Mouse (Mus musculus) ES-E14 (cell line): ENCODE measurements around the gene Ube2k. TPM values are rescaled to one million over a fixed set of nuclear protein-coding genes. Genes with fewer than 3 reads are reported as not detected.

Experiments used
- DNase-seq: peaks from one replicate; pipeline ENCODE4 v3.0.0-alpha.2; 2013; ENCODE audit warnings: low read depth, low spot score
- H3K27ac ChIP-seq: 2 replicates; pipeline ENCODE4 v1.5.1; 2012; ENCODE audit warnings: low read depth, mild to moderate bottlenecking, low read length, moderate library complexity, mixed read lengths; ENCODE audit not compliant: poor library complexity, insufficient read depth, severe bottlenecking
- H3K36me3 ChIP-seq: 2 replicates; pipeline ENCODE4 v1.6.1; 2012; ENCODE audit warnings: mild to moderate bottlenecking, low read length, moderate library complexity, mixed read lengths; ENCODE audit not compliant: control insufficient read depth, poor library complexity, insufficient read depth, severe bottlenecking
- H3K4me1 ChIP-seq, 2 experiments: fragments of 150-350 bp in 1 of 2; sonication (generic) in 1 of 2; 2 replicates each; pipeline ENCODE4 v1.6.1; 2012; ENCODE audit warnings: low read length in 2 of 2, mild to moderate bottlenecking in 1 of 2, mixed read lengths in 1 of 2; ENCODE audit not compliant: control insufficient read depth in 2 of 2, insufficient read depth in 2 of 2, poor library complexity in 1 of 2
- H3K4me3 ChIP-seq, 2 experiments: fragments of 150-350 bp in 1 of 2; sonication (generic) in 1 of 2; 2 replicates each; pipeline ENCODE4 v1.5.1; 2012; ENCODE audit warnings: low read length in 2 of 2, low read depth in 1 of 2, mild to moderate bottlenecking in 1 of 2, mixed read lengths in 1 of 2; ENCODE audit not compliant: insufficient read depth in 1 of 2, poor library complexity in 1 of 2, severe bottlenecking in 1 of 2
- H3K9ac ChIP-seq: 2 replicates; pipeline ENCODE4 v1.6.1; 2012; ENCODE audit warnings: low read depth, mild to moderate bottlenecking, low read length, mixed read lengths; ENCODE audit not compliant: poor library complexity, insufficient read depth, severe bottlenecking
- H3K9me3 ChIP-seq: fragments of 150-350 bp; sonication (generic); 2 replicates; pipeline ENCODE4 v1.6.1; 2012; ENCODE audit warnings: low read depth, mild to moderate bottlenecking, low read length; ENCODE audit not compliant: control insufficient read depth, insufficient read depth
- CHD2 ChIP-seq: IDR thresholded peaks from 2 replicates; pipeline ENCODE4 v1.6.1; 2014; ENCODE audit warnings: mild to moderate bottlenecking, low read depth, low read length, inconsistent platforms
- HCFC1 ChIP-seq: IDR thresholded peaks from 2 replicates; pipeline ENCODE4 v1.6.1; 2012; ENCODE audit warnings: low read length, inconsistent platforms, borderline replicate concordance; ENCODE audit not compliant: insufficient read depth
- MAFK ChIP-seq: IDR thresholded peaks from 2 replicates; pipeline ENCODE4 v1.6.1; 2014; ENCODE audit warnings: mild to moderate bottlenecking, low read depth, low read length, inconsistent platforms; ENCODE audit not compliant: insufficient read depth
- ZC3H11A ChIP-seq: IDR thresholded peaks from 2 replicates; pipeline ENCODE4 v1.6.1; 2012; ENCODE audit warnings: low read depth, mild to moderate bottlenecking, inconsistent platforms, low read length, borderline replicate concordance
- ZNF384 ChIP-seq: IDR thresholded peaks from 2 replicates; pipeline ENCODE4 v1.6.1; 2012; ENCODE audit warnings: low read depth, low read length, inconsistent platforms
- in situ Hi-C, 2 experiments: fragments of 600-800 bp; cut with MboI; formaldehyde crosslinking; loops; one replicate each; pipeline ENCODE4 v1.15.1; 2025; ENCODE audit warnings: low sequenced_read_pairs in 2 of 2, inconsistent platforms in 1 of 2; ENCODE audit not compliant: unreplicated experiment in 2 of 2
- total RNA-seq: library from RNA; depleted of rRNA; stranded (reverse); fragments of 300-350 nt; gene quantifications from 2 replicates; pipeline ENCODE4 v1.2.3, GENCODE M21; 2012

The Ube2k gene
- total RNA-seq, 1 experiment: 101 TPM

- in situ Hi-C loops: no loop called here
- Histone ChIP-seq H3K36me3 (no peaks in the 10 kb centered on the region), H3K4me3 (no peak overlapping the region), H3K9me3 (no peaks in the 10 kb centered on the region), H3K27ac (peak overlapping the region; percentile 70), H3K4me1 (peaks cover 11 to 16% of the 10 kb centered on the region in 2 experiments; a peak in 3 of 4 replicates), H3K9ac (no peak overlapping the region)
- no peak for DNase-seq
- TF ChIP-seq CHD2 (no peak), MAFK (no peak)
Observed at GRCm38 (mm10) chr5:65524831-65525230, 12.2 kb upstream of the Ube2k start.

GRCm38 (mm10) chr5:65525674-65526443, 11.2 kb upstream of the Ube2k start:
- peak overlapping the region; percentile 88 for H3K27ac ChIP-seq
- H3K9ac ChIP-seq: no peak overlapping the region
- peak; percentile 36; the same call in 1 of the 2 replicates for TF ChIP-seq CHD2
- no peak for TF ChIP-seq ZNF384
- TF ChIP-seq ZC3H11A: 0 out of 2 replicates have a peak, but pooled peaks have one; percentile 34
- TF ChIP-seq MAFK: no peak
- no peaks in the 10 kb centered on the region for H3K9me3 ChIP-seq
- in situ Hi-C loops: no loop called here
- DNase-seq: peak; percentile 54
- H3K36me3 ChIP-seq: no peaks in the 10 kb centered on the region
- peak overlapping the region in 1 of 2 experiments; percentile 31; a peak in 2 of 4 replicates for H3K4me3 ChIP-seq
- peaks cover 11 to 16% of the 10 kb centered on the region in 2 experiments; a peak in 3 of 4 replicates for H3K4me1 ChIP-seq

GRCm38 (mm10) chr5:65531283-65531682, 5.8 kb upstream of the Ube2k start:
- no peak overlapping the region for H3K4me3 ChIP-seq
- DNase-seq: no peak
- no peak overlapping the region for H3K27ac ChIP-seq
- in situ Hi-C loops: no loop called here
- no peak for TF ChIP-seq HCFC1
- peak; percentile 71 for TF ChIP-seq ZNF384
- H3K36me3 ChIP-seq: no peaks in the 10 kb centered on the region
- peaks cover 18 to 19% of the 10 kb centered on the region in 2 experiments for H3K4me1 ChIP-seq
- H3K9ac ChIP-seq: no peak overlapping the region
- H3K9me3 ChIP-seq: no peaks in the 10 kb centered on the region

DNA sequence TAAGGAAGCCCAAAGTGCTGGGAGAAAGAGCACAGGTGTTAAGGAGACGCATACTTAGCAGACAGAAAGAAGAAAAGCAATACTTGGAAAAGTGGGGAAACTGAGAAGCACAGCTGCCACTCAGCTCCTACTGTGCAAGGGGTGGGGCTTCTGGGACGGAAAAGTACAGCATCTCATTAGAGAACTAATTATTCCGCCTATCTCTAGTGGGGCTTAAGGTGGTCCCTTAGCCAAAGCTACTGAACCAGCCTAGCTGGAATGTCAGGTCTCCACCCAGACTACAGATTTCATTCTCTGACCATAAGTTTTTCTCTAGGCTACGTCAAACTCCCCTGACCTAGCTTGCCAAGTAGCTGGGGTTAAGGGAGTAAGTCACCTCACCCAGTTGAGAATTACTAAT, 2.5 kb upstream of the Ube2k start:
- DNase-seq: no peak
- no peak for TF ChIP-seq HCFC1
- TF ChIP-seq MAFK: no peak
- no peak for TF ChIP-seq ZNF384
- no peak; the same call in 1 of the 2 replicates for TF ChIP-seq CHD2
- TF ChIP-seq ZC3H11A: no peak
- Histone ChIP-seq H3K4me1 (peaks cover 7 to 26% of the 10 kb centered on the region in 2 experiments), H3K36me3 (no peaks in the 10 kb centered on the region), H3K9ac (no peak overlapping the region), H3K27ac (no peak overlapping the region), H3K9me3 (no peaks in the 10 kb centered on the region), H3K4me3 (peak overlapping the region in 1 of 2 experiments; percentile 3; a peak in 1 of 4 replicates)
- in situ Hi-C loops: no loop called here
